Mouse (Mus musculus) kidney, adult 11 months (tissue): Measurements from ENCODE around the gene Ptprn2.

Experiments
- DNase-seq: peaks from one replicate; pipeline ENCODE4 v3.0.0; 2022

Ptprn2 gene

GRCm38 (mm10) chr12:117273166-117273565, 787.6 kb downstream of the Ptprn2 start:
- DNase-seq, result no peak

GRCm38 (mm10) chr12:117274576-117274975, 789.1 kb downstream of the Ptprn2 start:
- no peak for DNase-seq

GRCm38 (mm10) chr12:117280790-117281189, 795.3 kb downstream of the Ptprn2 start:
- DNase-seq, result no peak

GRCm38 (mm10) chr12:117282659-117283058, 797.1 kb downstream of the Ptprn2 start:
- DNase-seq, result no peak

GRCm38 (mm10) chr12:117287456-117287855, 801.9 kb downstream of the Ptprn2 start:
- no peak for DNase-seq

GRCm38 (mm10) chr12:117291943-117292342, 806.4 kb downstream of the Ptprn2 start:
- no peak for DNase-seq

- DNase-seq, result no peak
These were observed 811.3 kb downstream of the Ptprn2 start for GRCm38 (mm10) chr12:117296792-117297191.

- no peak for DNase-seq
These were observed 813.6 kb downstream of the Ptprn2 start for GRCm38 (mm10) chr12:117299084-117299483.

GRCm38 (mm10) chr12:117304751-117305624, 819.5 kb downstream of the Ptprn2 start:
- DNase-seq, result no peak

GRCm38 (mm10) chr12:117305625-117306105, 820.1 kb downstream of the Ptprn2 start:
- no peak for DNase-seq

GRCm38 (mm10) chr12:117312079-117312478, 826.6 kb downstream of the Ptprn2 start:
- no peak for DNase-seq

GRCm38 (mm10) chr12:117314987-117315386, 829.5 kb downstream of the Ptprn2 start:
- DNase-seq, result no peak

- DNase-seq, result no peak
These were observed 830.1 kb downstream of the Ptprn2 start for GRCm38 (mm10) chr12:117315661-117316060.

GRCm38 (mm10) chr12:117318229-117318628, 832.7 kb downstream of the Ptprn2 start:
- DNase-seq, result no peak

GRCm38 (mm10) chr12:117323017-117323416, 837.5 kb downstream of the Ptprn2 start:
- no peak for DNase-seq
